Mouse (Mus musculus) hindbrain, embryonic 16.5 days (tissue): ENCODE measurements around the gene Slc29a4. TPM values are rescaled to one million over a fixed set of nuclear protein-coding genes. Genes with fewer than 3 reads are reported as not detected.

ENCODE experiments used
- ATAC-seq: fragments of 200-750 bp; cut with Nextera tagmentation; 2 replicates; pipeline ENCODE4 v1.8.0; 2017; ENCODE audit warnings: moderate TSS enrichment, moderate library complexity
- H3K27ac ChIP-seq: fragments of 300-500 bp; sonication (generic); 2 replicates; pipeline ENCODE4 v1.5.1; 2014; ENCODE audit warnings: low read depth, mild to moderate bottlenecking, control low read depth, low read length, moderate library complexity
- H3K27me3 ChIP-seq: fragments of 300-500 bp; sonication (generic); replicated peaks from 2 replicates; pipeline ENCODE4 v1.6.1; 2014; ENCODE audit warnings: low read length; ENCODE audit not compliant: control insufficient read depth, insufficient read depth
- H3K36me3 ChIP-seq: fragments of 300-500 bp; sonication (generic); 2 replicates; pipeline ENCODE4 v1.6.1; 2014; ENCODE audit warnings: mild to moderate bottlenecking, low read length, moderate library complexity, mixed read lengths; ENCODE audit not compliant: control insufficient read depth, insufficient read depth
- H3K4me1 ChIP-seq: fragments of 300-500 bp; sonication (generic); 2 replicates; pipeline ENCODE4 v1.6.1; 2014; ENCODE audit warnings: low read depth, low read length; ENCODE audit not compliant: control insufficient read depth, insufficient read depth
- H3K4me2 ChIP-seq: fragments of 300-500 bp; sonication (generic); 2 replicates; pipeline ENCODE4 v1.6.1; 2014; ENCODE audit warnings: mild to moderate bottlenecking, low read length, control low read depth, moderate library complexity
- H3K4me3 ChIP-seq: fragments of 300-500 bp; sonication (generic); 2 replicates; pipeline ENCODE4 v1.5.1; 2014; ENCODE audit warnings: mild to moderate bottlenecking, low read length, control low read depth, moderate library complexity
- H3K9ac ChIP-seq: fragments of 300-500 bp; sonication (generic); 2 replicates; pipeline ENCODE4 v1.6.1; 2014; ENCODE audit warnings: low read depth, mild to moderate bottlenecking, control low read depth, low read length, moderate library complexity
- H3K9me3 ChIP-seq: fragments of 300-500 bp; sonication (generic); 2 replicates; pipeline ENCODE4 v1.6.1; 2014; ENCODE audit warnings: mild to moderate bottlenecking, low read length, moderate library complexity; ENCODE audit not compliant: control insufficient read depth
- WGBS: fragments of 180-500 bp; shearing (Covaris S2); extraction: QIAGEN DNeasy Blood & Tissue Kit; methylation state at CpG from one replicate; pipeline ENCODE4 v1.1.7; 2014; 5-methylcytosine and 5-hydroxymethylcytosine counted together
- polyA plus RNA-seq: library from polyadenylated mRNA; unstranded; fragments of >200 nt; fragmentation: Nextera tagmentation; extraction: Ambion mirVana; gene quantifications from 2 replicates; pipeline ENCODE4 v1.2.1, GENCODE M21; 2015

Gene Slc29a4
- polyA plus RNA-seq, 1 experiment from 2014 or later, result 87.4 TPM

DNA sequence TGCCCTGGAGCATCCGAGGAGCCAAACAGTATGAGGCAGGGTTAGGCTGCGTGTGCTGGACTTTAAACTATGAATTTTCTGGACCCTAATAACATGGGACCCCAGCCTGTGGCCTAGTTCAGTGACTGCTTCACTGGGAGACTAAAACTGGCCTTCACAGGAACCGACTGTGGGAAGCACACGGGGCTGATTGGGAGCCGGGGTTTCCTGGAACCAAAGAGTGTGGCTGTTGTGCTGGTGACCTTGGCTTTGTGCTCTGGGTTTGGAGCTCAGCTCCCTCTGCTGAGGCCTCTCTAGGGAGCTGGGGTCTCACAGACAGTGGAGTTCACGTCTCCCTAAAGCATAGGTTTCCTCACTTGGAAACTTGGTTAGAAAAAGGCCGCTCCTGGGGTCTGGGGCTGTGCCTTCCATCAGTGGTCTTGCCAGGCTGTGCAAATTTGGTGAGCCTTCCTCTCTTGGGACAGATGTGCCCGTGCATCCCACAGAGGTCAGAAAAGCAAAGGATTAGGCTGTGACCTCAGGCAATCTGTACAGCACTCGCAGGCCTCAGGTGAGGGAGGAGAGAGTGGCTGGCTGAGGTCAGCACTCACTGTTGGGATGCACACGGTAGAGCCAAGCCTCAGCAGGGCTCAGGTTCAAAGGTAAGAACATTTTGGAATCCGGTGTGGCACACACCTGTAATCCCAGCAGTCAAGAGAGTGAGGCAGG lies 23.6 kb upstream of the Slc29a4 start:
- H3K36me3 ChIP-seq, result peaks cover 42% of the 10 kb centered on the region
- no peak overlapping the region for H3K4me2 ChIP-seq
- no peak overlapping the region for H3K9ac ChIP-seq
- no peak overlapping the region for H3K27ac ChIP-seq
- 88% methylated on average over 11 of the region's 11 CpGs for WGBS
- H3K4me3 ChIP-seq, result no peak overlapping the region
- no peaks in the 10 kb centered on the region for H3K27me3 ChIP-seq
- H3K9me3 ChIP-seq, result no peaks in the 10 kb centered on the region
- no peak for ATAC-seq
- H3K4me1 ChIP-seq, result no peaks in the 10 kb centered on the region; the same call in 1 of the 2 replicates

DNA sequence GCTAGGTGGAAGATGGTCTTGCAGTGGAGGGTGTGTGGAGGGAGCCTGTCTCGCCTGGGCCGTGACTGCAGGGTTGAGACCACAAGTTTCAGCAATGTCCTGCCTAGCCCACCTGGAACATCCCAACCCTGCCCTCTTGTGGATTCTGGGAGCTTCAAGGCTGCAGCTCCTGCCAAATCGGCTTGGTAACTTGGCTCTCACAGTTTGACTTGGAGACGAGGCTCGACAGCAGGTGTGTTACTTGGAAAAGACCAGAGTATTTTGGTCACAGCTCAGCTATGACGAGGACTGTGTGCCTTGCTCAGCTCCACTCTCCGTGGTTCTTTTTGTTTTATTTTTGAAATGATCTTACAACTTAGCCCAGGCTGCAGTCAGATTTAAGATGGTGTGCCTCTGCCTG lies 22.6 kb upstream of the Slc29a4 start:
- Histone ChIP-seq H3K27me3 (no peaks in the 10 kb centered on the region), H3K36me3 (peaks cover 35% of the 10 kb centered on the region), H3K9me3 (no peaks in the 10 kb centered on the region), H3K4me1 (no peaks in the 10 kb centered on the region; the same call in 1 of the 2 replicates), H3K4me3 (no peak overlapping the region), H3K27ac (no peak overlapping the region), H3K9ac (no peak overlapping the region; the same call in 1 of the 2 replicates), H3K4me2 (no peak overlapping the region)
- ATAC-seq, result no peak
- WGBS, result 73% methylated on average over 7 of the region's 7 CpGs

- H3K27ac ChIP-seq, result no peak overlapping the region
- no peaks in the 10 kb centered on the region for H3K9me3 ChIP-seq
- 0 out of 2 replicates have a peak, but pooled peaks have one; percentile 38 for ATAC-seq
- no peaks in the 10 kb centered on the region for H3K27me3 ChIP-seq
- no peak overlapping the region for H3K4me3 ChIP-seq
- WGBS, result 17% methylated on average over 5 of the region's 5 CpGs
- H3K4me1 ChIP-seq, result no peaks in the 10 kb centered on the region; the same call in 1 of the 2 replicates
- H3K36me3 ChIP-seq, result peaks cover 7% of the 10 kb centered on the region
- no peak overlapping the region for H3K9ac ChIP-seq
- H3K4me2 ChIP-seq, result no peak overlapping the region
Observed at GRCm38 (mm10) chr5:142673082-142673481, 19.2 kb upstream of the Slc29a4 start.

DNA sequence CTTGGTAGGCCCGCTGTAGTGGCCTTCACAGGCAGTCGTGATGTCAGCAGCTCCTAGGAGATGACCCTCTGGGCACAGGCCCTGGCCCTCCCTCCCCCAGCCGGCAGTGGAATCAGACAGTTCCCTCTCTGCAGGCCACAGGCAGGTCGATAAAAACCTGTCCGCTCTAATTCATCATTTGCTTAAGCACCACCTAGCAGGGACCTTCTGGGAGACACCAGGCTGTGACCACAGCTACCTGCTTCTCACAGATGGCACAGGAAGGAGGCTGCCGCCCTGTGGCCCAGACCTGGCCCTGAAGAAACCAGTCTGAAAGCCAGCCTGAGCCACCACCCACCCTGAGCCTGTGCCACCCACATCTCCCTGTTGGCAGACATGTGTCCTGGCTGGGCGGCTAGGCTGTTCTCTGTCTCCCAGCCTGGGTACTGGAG lies 14.2 kb upstream of the Slc29a4 start:
- Histone ChIP-seq H3K4me2 (no peak overlapping the region), H3K4me1 (no peaks in the 10 kb centered on the region), H3K9me3 (no peaks in the 10 kb centered on the region), H3K27me3 (no peaks in the 10 kb centered on the region), H3K4me3 (no peak overlapping the region), H3K9ac (no peak overlapping the region), H3K36me3 (no peaks in the 10 kb centered on the region), H3K27ac (no peak overlapping the region; the same call in 1 of the 2 replicates)
- 50% methylated on average over 7 of the region's 7 CpGs for WGBS
- ATAC-seq, result peak; percentile 37; the same call in 1 of the 2 replicates

DNA sequence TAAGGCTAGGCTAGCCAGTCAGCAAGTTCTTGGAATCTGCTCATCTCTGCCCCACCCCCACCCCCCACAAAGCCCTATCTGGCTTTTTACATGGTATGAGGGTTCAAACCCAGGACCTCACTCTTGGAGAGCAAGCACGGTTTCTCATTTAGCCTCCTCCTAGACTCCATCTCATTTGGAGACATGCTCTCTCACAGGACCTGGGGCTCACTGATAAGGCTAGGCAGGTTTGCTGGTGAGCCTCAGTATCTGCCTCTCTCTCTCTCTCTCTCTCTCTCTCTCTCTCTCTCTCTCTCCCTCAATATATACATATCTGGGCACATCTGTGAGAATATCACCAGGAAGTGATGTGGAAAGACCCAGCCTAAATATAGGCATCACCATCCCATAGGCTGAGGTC lies 13.2 kb upstream of the Slc29a4 start:
- no peak overlapping the region for H3K27ac ChIP-seq
- no peak overlapping the region for H3K4me2 ChIP-seq
- no peak overlapping the region for H3K4me3 ChIP-seq
- H3K4me1 ChIP-seq, result no peaks in the 10 kb centered on the region
- 90% methylated on average over 1 of the region's 1 CpGs for WGBS
- no peaks in the 10 kb centered on the region for H3K27me3 ChIP-seq
- no peak for ATAC-seq
- H3K9me3 ChIP-seq, result no peaks in the 10 kb centered on the region
- no peak overlapping the region for H3K9ac ChIP-seq
- no peaks in the 10 kb centered on the region for H3K36me3 ChIP-seq

- H3K4me1 ChIP-seq, result no peaks in the 10 kb centered on the region
- ATAC-seq, result no peak
- WGBS, result 84% methylated on average over 3 of the region's 3 CpGs
Observed at GRCm38 (mm10) chr5:142681911-142682310, 10.4 kb upstream of the Slc29a4 start.

DNA sequence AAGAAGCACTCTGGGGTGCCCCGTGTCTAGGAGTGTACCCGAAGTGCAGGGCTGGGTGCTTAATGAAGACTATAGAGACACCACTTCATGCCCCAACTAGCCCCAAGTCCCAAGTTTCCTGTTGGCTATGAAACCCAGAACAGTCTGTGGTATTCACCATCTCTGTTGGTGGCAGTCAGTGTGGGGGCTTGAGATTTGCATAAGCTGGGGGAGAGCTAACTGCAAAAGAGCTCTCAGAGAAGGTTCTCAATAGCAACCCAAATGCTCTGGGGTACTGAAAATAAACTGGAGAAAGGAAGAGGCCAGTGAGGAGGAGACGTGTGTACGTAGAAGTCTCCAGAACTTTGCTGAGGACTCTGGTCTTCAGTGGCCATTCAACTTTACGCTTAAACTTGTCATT lies 9.8 kb upstream of the Slc29a4 start:
- H3K27me3 ChIP-seq, result no peaks in the 10 kb centered on the region
- no peaks in the 10 kb centered on the region for H3K9me3 ChIP-seq
- H3K4me1 ChIP-seq, result no peaks in the 10 kb centered on the region
- no peak overlapping the region for H3K9ac ChIP-seq
- H3K36me3 ChIP-seq, result no peaks in the 10 kb centered on the region
- 87% methylated on average over 5 of the region's 5 CpGs for WGBS
- ATAC-seq, result no peak
- no peak overlapping the region for H3K4me3 ChIP-seq
- H3K27ac ChIP-seq, result no peak overlapping the region
- H3K4me2 ChIP-seq, result no peak overlapping the region

More at GRCm38 (mm10) chr5:142681911-142682310, 10.4 kb upstream of the Slc29a4 start:
- H3K4me2 ChIP-seq, result no peak overlapping the region
- no peak overlapping the region for H3K27ac ChIP-seq
- H3K4me3 ChIP-seq, result no peak overlapping the region
- no peaks in the 10 kb centered on the region for H3K36me3 ChIP-seq
- no peak overlapping the region for H3K9ac ChIP-seq
- H3K9me3 ChIP-seq, result no peaks in the 10 kb centered on the region
- H3K27me3 ChIP-seq, result no peaks in the 10 kb centered on the region

- H3K4me1 ChIP-seq, result peaks cover 7% of the 10 kb centered on the region; the same call in 1 of the 2 replicates
- WGBS, result 38% methylated on average over 6 of the region's 6 CpGs
- no peaks in the 10 kb centered on the region for H3K36me3 ChIP-seq
- H3K27ac ChIP-seq, result no peak overlapping the region
- H3K27me3 ChIP-seq, result no peaks in the 10 kb centered on the region
- H3K4me3 ChIP-seq, result no peak overlapping the region
- no peak overlapping the region for H3K4me2 ChIP-seq
- H3K9ac ChIP-seq, result no peak overlapping the region
- ATAC-seq, result no peak
- no peaks in the 10 kb centered on the region for H3K9me3 ChIP-seq
Observed at GRCm38 (mm10) chr5:142688866-142689265, 3.4 kb upstream of the Slc29a4 start.

GRCm38 (mm10) chr5:142690343-142690742 lies 2.0 kb upstream of the Slc29a4 start:
- H3K27ac ChIP-seq, result no peak overlapping the region
- no peak overlapping the region for H3K4me2 ChIP-seq
- no peaks in the 10 kb centered on the region for H3K27me3 ChIP-seq
- 83% methylated on average over 3 of the region's 3 CpGs for whole genome bisulfite sequencing
- H3K4me3 ChIP-seq, result no peak overlapping the region
- H3K4me1 ChIP-seq, result peaks cover 7% of the 10 kb centered on the region; the same call in 1 of the 2 replicates
- no peaks in the 10 kb centered on the region for H3K36me3 ChIP-seq
- H3K9me3 ChIP-seq, result no peaks in the 10 kb centered on the region
- H3K9ac ChIP-seq, result no peak overlapping the region
- no peak for ATAC-seq
